ENCODE assay signal across 21 mouse cellular contexts in the genomic region with DNA sequence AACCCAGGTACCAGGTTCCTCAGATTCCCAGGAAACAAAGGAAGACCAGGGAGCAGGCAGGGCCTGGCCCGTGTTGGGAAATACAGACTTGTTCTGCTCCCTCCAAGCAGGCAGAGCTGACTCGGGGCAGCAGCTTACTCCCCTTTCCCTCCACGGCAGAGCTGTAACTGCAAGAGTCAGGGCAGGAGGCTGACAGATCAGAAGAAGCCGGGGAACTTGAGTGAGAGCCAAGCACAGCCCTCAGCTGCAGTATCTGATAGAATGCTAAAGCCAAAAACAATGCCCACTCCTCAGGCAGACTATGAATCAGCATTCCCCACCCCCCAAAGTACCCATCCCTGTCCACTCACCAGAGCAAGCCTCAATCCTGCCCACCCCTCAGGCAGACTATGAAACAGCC. TPM values are rescaled to one million over a fixed set of nuclear protein-coding genes. Genes with fewer than 3 reads are reported as not detected.
A peak's percentile ranks its signal among the peaks of the same experiment; 100 is the strongest.
DNase-seq lines count a peak whose midpoint lies in the region; ATAC-seq and TF ChIP-seq lines count a peak whose summit lies in the region.
"Had no signal": no experiment of that assay in that cellular context is flagged by ENCODE, and none has a peak within 500 bp of the region (broad histone marks: within the 10 kb centered on the region; RNA-seq: fewer than 3 reads in every experiment).

No protein-coding gene starts in this region.

- TF ChIP-seq POLR2A in brain, embryonic 14.5 days (IDR thresholded peaks at IDR 0.05; ENCODE audit: borderline replicate concordance, extremely low read depth, insufficient read depth, insufficient read length, poor library complexity, severe bottlenecking), result no peak

- no peaks in the 10 kb centered on the region for H3K9me3 ChIP-seq in forebrain, embryonic 10.5 days
- no peaks in the 10 kb centered on the region for H3K9me3 ChIP-seq in forebrain, embryonic 12.5 days
- H3K9me3 ChIP-seq in limb, embryonic 11.5 days (ENCODE audit: control insufficient read depth, low read length), result no peaks in the 10 kb centered on the region
- H3K9me3 ChIP-seq in limb, embryonic 10.5 days (replicated peaks), result no peaks in the 10 kb centered on the region
- no peaks in the 10 kb centered on the region for H3K9me3 ChIP-seq in midbrain, embryonic 13.5 days
- H3K9me3 ChIP-seq in midbrain, embryonic 10.5 days (replicated peaks), result no peaks in the 10 kb centered on the region
- H3K9me3 ChIP-seq: embryonic facial prominence, embryonic 15.5 days; heart, embryonic 12.5 days; hindbrain, embryonic 10.5 days; hindbrain, embryonic 15.5 days had no signal

- no peak overlapping the region for H3K4me3 ChIP-seq in forebrain, embryonic 10.5 days
- H3K4me3 ChIP-seq in forebrain, embryonic 12.5 days (replicated peaks), result no peak overlapping the region
- no peak overlapping the region for H3K4me3 ChIP-seq in limb, embryonic 11.5 days (ENCODE audit: low read depth, low read length)
- no peak overlapping the region for H3K4me3 ChIP-seq in limb, embryonic 10.5 days
- H3K4me3 ChIP-seq in midbrain, embryonic 13.5 days (replicated peaks), result no peak overlapping the region
- no peak overlapping the region for H3K4me3 ChIP-seq in midbrain, embryonic 10.5 days
- H3K4me3 ChIP-seq: embryonic facial prominence, embryonic 15.5 days; erythroblast, embryonic 14.5 days; gastrocnemius, adult 2 months; heart, embryonic 12.5 days; hindbrain, embryonic 10.5 days; hindbrain, embryonic 15.5 days had no signal

- no peak for TF ChIP-seq CTCF in brain, embryonic 14.5 days (IDR thresholded peaks at IDR 0.05; ENCODE audit: borderline replicate concordance, extremely low read depth, insufficient read depth, insufficient read length)

- WGBS in forebrain, embryonic 10.5 days, result 14% methylated on average over 4 of the region's 4 CpGs
- 1% methylated on average over 4 of the region's 4 CpGs for WGBS in forebrain, embryonic 12.5 days
- 3% methylated on average over 4 of the region's 4 CpGs for WGBS in limb, embryonic 11.5 days
- 5% methylated on average over 4 of the region's 4 CpGs for WGBS in limb, embryonic 10.5 days
- WGBS in midbrain, embryonic 13.5 days, result 0% methylated on average over 4 of the region's 4 CpGs
- 6% methylated on average over 4 of the region's 4 CpGs for WGBS in midbrain, embryonic 10.5 days

- H3K9ac ChIP-seq in forebrain, embryonic 12.5 days, result no peak overlapping the region
- H3K9ac ChIP-seq in limb, embryonic 11.5 days (ENCODE audit: low read length), result no peak overlapping the region
- no peak overlapping the region for H3K9ac ChIP-seq in midbrain, embryonic 13.5 days (replicated peaks)
- H3K9ac ChIP-seq: embryonic facial prominence, embryonic 15.5 days; heart, embryonic 12.5 days; hindbrain, embryonic 15.5 days had no signal

- no peak overlapping the region for H3K4me2 ChIP-seq in forebrain, embryonic 12.5 days
- H3K4me2 ChIP-seq in limb, embryonic 11.5 days (ENCODE audit: low read depth, severe bottlenecking), result no peak overlapping the region
- no peak overlapping the region for H3K4me2 ChIP-seq in midbrain, embryonic 13.5 days (replicated peaks)
- H3K4me2 ChIP-seq: embryonic facial prominence, embryonic 15.5 days; heart, embryonic 12.5 days; hindbrain, embryonic 15.5 days had no signal

- no peaks in the 10 kb centered on the region for H3K36me3 ChIP-seq in forebrain, embryonic 10.5 days (replicated peaks)
- no peaks in the 10 kb centered on the region for H3K36me3 ChIP-seq in forebrain, embryonic 12.5 days (replicated peaks)
- H3K36me3 ChIP-seq in limb, embryonic 11.5 days (ENCODE audit: control insufficient read depth, insufficient read depth, low read length), result no peaks in the 10 kb centered on the region
- no peaks in the 10 kb centered on the region for H3K36me3 ChIP-seq in limb, embryonic 10.5 days
- H3K36me3 ChIP-seq in midbrain, embryonic 13.5 days, result no peaks in the 10 kb centered on the region
- no peaks in the 10 kb centered on the region for H3K36me3 ChIP-seq in midbrain, embryonic 10.5 days
- H3K36me3 ChIP-seq: embryonic facial prominence, embryonic 15.5 days; heart, embryonic 12.5 days; hindbrain, embryonic 10.5 days; hindbrain, embryonic 15.5 days had no signal

- H3K27ac ChIP-seq in forebrain, embryonic 10.5 days, result no peak overlapping the region
- H3K27ac ChIP-seq in forebrain, embryonic 12.5 days, result no peak overlapping the region
- no peak overlapping the region for H3K27ac ChIP-seq in limb, embryonic 11.5 days (replicated peaks; ENCODE audit: low read depth, low read length)
- no peak overlapping the region for H3K27ac ChIP-seq in limb, embryonic 10.5 days
- H3K27ac ChIP-seq in midbrain, embryonic 13.5 days, result no peak overlapping the region
- H3K27ac ChIP-seq in midbrain, embryonic 10.5 days (replicated peaks), result no peak overlapping the region
- H3K27ac ChIP-seq: embryonic facial prominence, embryonic 15.5 days; gastrocnemius, adult 2 months; hindbrain, embryonic 10.5 days; hindbrain, embryonic 15.5 days had no signal

- peaks cover 24% of the 10 kb centered on the region for H3K4me1 ChIP-seq in forebrain, embryonic 10.5 days
- peaks cover 13% of the 10 kb centered on the region for H3K4me1 ChIP-seq in forebrain, embryonic 12.5 days
- peaks cover 13% of the 10 kb centered on the region for H3K4me1 ChIP-seq in limb, embryonic 11.5 days (ENCODE audit: control insufficient read depth, insufficient read depth, low read length)
- peaks cover 28% of the 10 kb centered on the region for H3K4me1 ChIP-seq in limb, embryonic 10.5 days
- H3K4me1 ChIP-seq in midbrain, embryonic 13.5 days (replicated peaks), result peaks cover 41% of the 10 kb centered on the region
- peaks cover 25% of the 10 kb centered on the region for H3K4me1 ChIP-seq in midbrain, embryonic 10.5 days

- H3K27me3 ChIP-seq in forebrain, embryonic 10.5 days (ENCODE audit: poor library complexity, severe bottlenecking), result peaks cover 74% of the 10 kb centered on the region
- peaks cover 71% of the 10 kb centered on the region for H3K27me3 ChIP-seq in forebrain, embryonic 12.5 days
- peaks cover 52% of the 10 kb centered on the region for H3K27me3 ChIP-seq in limb, embryonic 11.5 days (ENCODE audit: control insufficient read depth, insufficient read depth, low read length)
- peaks cover 84% of the 10 kb centered on the region for H3K27me3 ChIP-seq in limb, embryonic 10.5 days (ENCODE audit: low read depth, poor library complexity, severe bottlenecking)
- H3K27me3 ChIP-seq in midbrain, embryonic 13.5 days, result peaks cover 62% of the 10 kb centered on the region
- H3K27me3 ChIP-seq in midbrain, embryonic 10.5 days (ENCODE audit: low read depth, poor library complexity, severe bottlenecking), result peaks cover 74% of the 10 kb centered on the region

- peak; percentile 24 for DNase-seq in forebrain, embryonic 10.5 days (ENCODE audit: extremely low spot score, low spot score)
- peak; percentile 38 for DNase-seq in limb, embryonic 11.5 days (ENCODE audit: low spot score)
- DNase-seq in limb, embryonic 10.5 days (ENCODE audit: low spot score), result no peak
- no peak for DNase-seq in midbrain, embryonic 10.5 days (ENCODE audit: low spot score)
- DNase-seq in brain, embryonic 14.5 days (ENCODE audit: low read depth), result peak; percentile 53
- DNase-seq: adrenal gland, adult 8-10 months; adrenal gland, postnatal 36 days; cerebellum, adult 11 months; cerebellum, adult 8-10 months; cerebellum, postnatal 25 days; gastrocnemius, adult 2 months; gastrocnemius, postnatal 25 days had no signal

- ATAC-seq in forebrain, embryonic 12.5 days (ENCODE audit: low FRiP score), result no peak
- ATAC-seq in limb, embryonic 11.5 days (ENCODE audit: insufficient number of reproducible peaks, low FRiP score, low TSS enrichment, low read depth), result no peak
- ATAC-seq in midbrain, embryonic 13.5 days, result peak; percentile 51; the same call in 1 of the 2 replicates
- ATAC-seq: inflammation-experienced regulatory T-cells, adult 6 months had no signal

RNA-seq across cellular contexts. Expression of a gene that starts 8.0 kb away (rescaled TPM):
- 2.0 and 2.3 TPM in 2 replicates for polyA plus RNA-seq in forebrain, embryonic 10.5 days (2016; fragmentation: Nextera tagmentation; extraction: Ambion mirVana)
- 7.5 and 7.8 TPM in 2 replicates for polyA plus RNA-seq in forebrain, embryonic 12.5 days (2016; fragmentation: Nextera tagmentation; extraction: Ambion mirVana)
- 5.4 and 6.5 TPM in 2 replicates for polyA plus RNA-seq in limb, embryonic 11.5 days (2014; fragmentation: Nextera tagmentation; extraction: Ambion mirVana)
- 2.2 and 4.2 TPM in 2 replicates for polyA plus RNA-seq in limb, embryonic 10.5 days (2016; fragmentation: Nextera tagmentation; extraction: Ambion mirVana)
- 4.7 and 5.9 TPM in 2 replicates for polyA plus RNA-seq in midbrain, embryonic 13.5 days (2015; fragmentation: Nextera tagmentation; extraction: Ambion mirVana)
- 3.3 and 4.1 TPM in 2 replicates for polyA plus RNA-seq in midbrain, embryonic 10.5 days (2016; fragmentation: Nextera tagmentation; extraction: Ambion mirVana)
- 6.5 and 16.2 TPM in 2 replicates for polyA plus RNA-seq in brain, embryonic 14.5 days (2012; rRNA removed)
- polyA plus RNA-seq: inflammation-experienced regulatory T-cells, adult 6 months had no signal

RNA-seq across cellular contexts. Expression of a gene that starts 24.9 kb away (rescaled TPM):
- polyA plus RNA-seq in forebrain, embryonic 10.5 days (2016; fragmentation: Nextera tagmentation; extraction: Ambion mirVana), result not detected in 2 replicates
- 0.38 TPM in 1 of 2 replicates, not detected in the other for polyA plus RNA-seq in forebrain, embryonic 12.5 days (2016; fragmentation: Nextera tagmentation; extraction: Ambion mirVana)
- 0.21 TPM in 1 of 2 replicates, not detected in the other for polyA plus RNA-seq in limb, embryonic 11.5 days (2014; fragmentation: Nextera tagmentation; extraction: Ambion mirVana)
- polyA plus RNA-seq in limb, embryonic 10.5 days (2016; fragmentation: Nextera tagmentation; extraction: Ambion mirVana), result 0.28 TPM in 1 of 2 replicates, not detected in the other
- polyA plus RNA-seq in midbrain, embryonic 13.5 days (2015; fragmentation: Nextera tagmentation; extraction: Ambion mirVana), result not detected in 2 replicates
- polyA plus RNA-seq in midbrain, embryonic 10.5 days (2016; fragmentation: Nextera tagmentation; extraction: Ambion mirVana), result 0.35 TPM in 1 of 2 replicates, not detected in the other
- 0.09 TPM in 1 of 2 replicates, not detected in the other for polyA plus RNA-seq in brain, embryonic 14.5 days (2012; rRNA removed)
- polyA plus RNA-seq: erythroblast, embryonic 14.5 days; forebrain, embryonic 11.5 days; hindbrain, embryonic 15.5 days; inflammation-experienced regulatory T-cells, adult 6 months had no signal

Comparison
In these comparisons a context has a peak if more than half of its experiments do, and no peak if none do; other contexts are left out.
1. DNase-seq: peak in forebrain, embryonic 10.5 days (single experiment), limb, embryonic 11.5 days (single experiment) and brain, embryonic 14.5 days (single experiment); none in limb, embryonic 10.5 days (single experiment) and midbrain, embryonic 10.5 days (single experiment).